Mouse (Mus musculus) Muller cell, postnatal 12 days (primary cell): ENCODE data around the gene Spock3.
"Not testable (repeated sequence)": the region's sequence is repeated elsewhere in the genome, so short reads cannot be mapped to it uniquely, and the experiment has no call there.

Experiments used
- DNase-seq: peaks from one replicate; pipeline ENCODE4 v3.0.0-alpha.2; 2015; ENCODE audit errors: inconsistent ontology term

The Spock3 gene

GRCm38 (mm10) chr8:62950709-62951108 lies at the start of gene Spock3:
TSS of gene Spock3 (plus strand) at chr8:62951009.
- DNase-seq: no peak

- peak; percentile 67 for DNase-seq
Observed at GRCm38 (mm10) chr8:62951173-62952134, 645 bp downstream of the Spock3 start.

GRCm38 (mm10) chr8:62952481-62952880 lies 1.7 kb downstream of the Spock3 start:
- DNase-seq: no peak

GRCm38 (mm10) chr8:62962608-62963007 lies 11.8 kb downstream of the Spock3 start:
- no peak for DNase-seq

GRCm38 (mm10) chr8:62969802-62970372 lies 19.1 kb downstream of the Spock3 start:
- no peak for DNase-seq

- DNase-seq: no peak
Observed at GRCm38 (mm10) chr8:63088984-63089383, 138.2 kb downstream of the Spock3 start.

- peak; percentile 52 for DNase-seq
Observed at GRCm38 (mm10) chr8:63098200-63098599, 147.4 kb downstream of the Spock3 start.

GRCm38 (mm10) chr8:63109761-63110160 lies 159.0 kb downstream of the Spock3 start:
- peak; percentile 48 for DNase-seq

GRCm38 (mm10) chr8:63112919-63113318 lies 162.1 kb downstream of the Spock3 start:
- no peak for DNase-seq

- no peak for DNase-seq
Observed at GRCm38 (mm10) chr8:63120508-63120907, 169.7 kb downstream of the Spock3 start.

- no peak for DNase-seq
Observed at GRCm38 (mm10) chr8:63135406-63135805, 184.6 kb downstream of the Spock3 start.

- DNase-seq: not testable (repeated sequence)
Observed at GRCm38 (mm10) chr8:63163861-63164260, 213.1 kb downstream of the Spock3 start.

- DNase-seq: no peak
Observed at GRCm38 (mm10) chr8:63165326-63165725, 214.5 kb downstream of the Spock3 start.

- no peak for DNase-seq
Observed at GRCm38 (mm10) chr8:63169956-63170355, 219.1 kb downstream of the Spock3 start.

GRCm38 (mm10) chr8:63181272-63181671 lies 230.5 kb downstream of the Spock3 start:
- DNase-seq: no peak

GRCm38 (mm10) chr8:63258812-63259385 lies 308.1 kb downstream of the Spock3 start:
- DNase-seq: peak; percentile 4

- peak; percentile 46 for DNase-seq
Observed at GRCm38 (mm10) chr8:63262516-63262915, 311.7 kb downstream of the Spock3 start.

- no peak for DNase-seq
Observed at GRCm38 (mm10) chr8:63335366-63335765, 384.6 kb downstream of the Spock3 start.

- DNase-seq: no peak
Observed at GRCm38 (mm10) chr8:63368580-63368979, 417.8 kb downstream of the Spock3 start.

GRCm38 (mm10) chr8:63397659-63398058 lies 446.9 kb downstream of the Spock3 start:
- DNase-seq: no peak
